Mouse (Mus musculus) myocyte (in vitro differentiated cells): Measurements from ENCODE around the gene Bmp7.

Experiments
- E2F4 ChIP-seq: IDR thresholded peaks from one replicate; pipeline ENCODE4 v1.6.1; 2011; ENCODE audit warnings: mild to moderate bottlenecking, control low read depth, moderate library complexity; ENCODE audit not compliant: insufficient read depth
- MYOD1 ChIP-seq, 3 experiments: IDR thresholded peaks; one replicate each; pipeline ENCODE4 v1.6.1; 2011; ENCODE audit warnings: control low read depth in 2 of 3, low read depth in 2 of 3, mild to moderate bottlenecking in 2 of 3, moderate library complexity in 1 of 3; ENCODE audit not compliant: insufficient read length in 2 of 3, control insufficient read depth in 1 of 3
- POLR2A ChIP-seq: IDR thresholded peaks from one replicate; pipeline ENCODE4 v1.6.1; 2011; ENCODE audit warnings: low read depth, mild to moderate bottlenecking, control low read depth, moderate library complexity; ENCODE audit not compliant: insufficient read length
- POLR2AphosphoS2 ChIP-seq: IDR thresholded peaks from one replicate; pipeline ENCODE4 v1.6.1; 2011; ENCODE audit warnings: low read depth, control low read depth; ENCODE audit not compliant: insufficient read length

- TF ChIP-seq POLR2A (no peak), MYOD1 (IDR thresholded peaks at IDR 0.05; ENCODE audit: control insufficient read depth in 1 of 3, insufficient read length in 2 of 3, low read depth in 2 of 3) (no peak), POLR2AphosphoS2 (no peak), E2F4 (no peak)
These were observed 13.8 kb downstream of the Bmp7 start for GRCm38 (mm10) chr2:172926311-172926710.
